Mouse (Mus musculus) adipocyte (in vitro differentiated cells): ENCODE results near the gene Srf.
A peak's percentile ranks its signal among the peaks of the same experiment; 100 is the strongest.
"Not testable (repeated sequence)": the region's sequence is repeated elsewhere in the genome, so short reads cannot be mapped to it uniquely, and the experiment has no call there.

ENCODE experiments used
- DNase-seq: peaks from one replicate; pipeline ENCODE4 v3.0.0-alpha.2; 2016; ENCODE audit warnings: low spot score

The Srf gene

GRCm38 (mm10) chr17:46555673-46556583 is at the start of gene Srf:
Gene Srf (minus strand): TSS chr17:46556175.
- DNase-seq, result peak; percentile 98

GRCm38 (mm10) chr17:46605126-46605525 is 49.2 kb upstream of the Srf start:
- no peak for DNase-seq

GRCm38 (mm10) chr17:46603229-46603628 is 47.3 kb upstream of the Srf start:
- DNase-seq, result no peak

- DNase-seq, result no peak
Observed at GRCm38 (mm10) chr17:46602212-46602611, 46.2 kb upstream of the Srf start.

- DNase-seq, result no peak
Observed at GRCm38 (mm10) chr17:46600569-46600968, 44.6 kb upstream of the Srf start.

GRCm38 (mm10) chr17:46598963-46599362 is 43.0 kb upstream of the Srf start:
- no peak for DNase-seq

GRCm38 (mm10) chr17:46597956-46598355 is 42.0 kb upstream of the Srf start:
- no peak for DNase-seq

- no peak for DNase-seq
Observed at GRCm38 (mm10) chr17:46595336-46595735, 39.4 kb upstream of the Srf start.

- no peak for DNase-seq
Observed at GRCm38 (mm10) chr17:46594606-46595005, 38.6 kb upstream of the Srf start.

GRCm38 (mm10) chr17:46593124-46593523 is 37.1 kb upstream of the Srf start:
- no peak for DNase-seq

- no peak for DNase-seq
Observed at GRCm38 (mm10) chr17:46591406-46591805, 35.4 kb upstream of the Srf start.

GRCm38 (mm10) chr17:46590439-46590838 is 34.5 kb upstream of the Srf start:
- no peak for DNase-seq

- peak; percentile 16 for DNase-seq
Observed at GRCm38 (mm10) chr17:46589635-46590314, 33.8 kb upstream of the Srf start.

GRCm38 (mm10) chr17:46588913-46589312 is 32.9 kb upstream of the Srf start:
- DNase-seq, result no peak

GRCm38 (mm10) chr17:46588173-46588572 is 32.2 kb upstream of the Srf start:
- no peak for DNase-seq

GRCm38 (mm10) chr17:46586327-46586726 is 30.4 kb upstream of the Srf start:
- no peak for DNase-seq

- no peak for DNase-seq
Observed at GRCm38 (mm10) chr17:46578650-46579049, 22.7 kb upstream of the Srf start.

- DNase-seq, result peak; percentile 33
Observed at GRCm38 (mm10) chr17:46576070-46576469, 20.1 kb upstream of the Srf start.

- no peak for DNase-seq
Observed at GRCm38 (mm10) chr17:46574535-46574934, 18.6 kb upstream of the Srf start.

GRCm38 (mm10) chr17:46571005-46571404 is 15.0 kb upstream of the Srf start:
- DNase-seq, result no peak

GRCm38 (mm10) chr17:46559146-46559545 is 3.2 kb upstream of the Srf start:
- no peak for DNase-seq

GRCm38 (mm10) chr17:46558151-46558550 is 2.2 kb upstream of the Srf start:
- DNase-seq, result no peak

GRCm38 (mm10) chr17:46557321-46557720 is 1.3 kb upstream of the Srf start:
- not testable (repeated sequence) for DNase-seq
